Mouse (Mus musculus) liver, adult 2 months (tissue): Measurements from ENCODE around the gene Dok4. TPM values are rescaled to one million over a fixed set of nuclear protein-coding genes. Genes with fewer than 3 reads are reported as not detected.

Experiments
- DNase-seq: peaks from one replicate; pipeline ENCODE4 v3.0.0-alpha.2; 2011; ENCODE audit warnings: low read depth, low spot score; ENCODE audit errors: extremely low read depth
- H3K27ac ChIP-seq: fragments of 200-500 bp; replicated peaks from 2 replicates; pipeline ENCODE4 v1.5.1; 2012; ENCODE audit warnings: low read depth, mild to moderate bottlenecking, control low read depth, inconsistent platforms, low read length; ENCODE audit not compliant: insufficient read depth
- H3K27me3 ChIP-seq: fragments of 200-500 bp; 2 replicates; pipeline ENCODE4 v1.6.1; 2012; ENCODE audit warnings: mild to moderate bottlenecking, moderate library complexity, low read length, inconsistent platforms; ENCODE audit not compliant: control insufficient read depth, insufficient read depth
- H3K36me3 ChIP-seq: fragments of 200-500 bp; 2 replicates; pipeline ENCODE4 v1.6.1; 2012; ENCODE audit warnings: low read length, inconsistent platforms; ENCODE audit not compliant: control insufficient read depth, insufficient read depth
- H3K4me1 ChIP-seq: fragments of 200-500 bp; 2 replicates; pipeline ENCODE4 v1.6.1; 2011; ENCODE audit warnings: low read length; ENCODE audit not compliant: control insufficient read depth, insufficient read depth
- H3K4me3 ChIP-seq: fragments of 200-500 bp; 2 replicates; pipeline ENCODE4 v1.5.1; 2011; ENCODE audit warnings: low read depth, mild to moderate bottlenecking, control low read depth, low read length, moderate library complexity; ENCODE audit not compliant: insufficient read depth
- H3K79me2 ChIP-seq: fragments of 200-500 bp; 2 replicates; pipeline ENCODE4 v1.6.1; 2012; ENCODE audit warnings: inconsistent platforms, mild to moderate bottlenecking, low read length, moderate library complexity; ENCODE audit not compliant: control insufficient read depth, insufficient read depth
- H3K9ac ChIP-seq: fragments of 200-500 bp; 2 replicates; pipeline ENCODE4 v1.6.1; 2012; ENCODE audit warnings: low read depth, mild to moderate bottlenecking, control low read depth, inconsistent platforms, low read length
- CTCF ChIP-seq: fragments of 200-500 bp; IDR thresholded peaks from 2 replicates; pipeline ENCODE4 v1.5.1; 2011; ENCODE audit warnings: low read depth, low read length, control low read depth
- POLR2A ChIP-seq: fragments of 200-500 bp; IDR thresholded peaks from 2 replicates; pipeline ENCODE4 v1.6.1; 2011; ENCODE audit warnings: low read length, control low read depth; ENCODE audit not compliant: insufficient read depth; ENCODE audit errors: extremely low read depth
- WGBS: fragments of 180-500 bp; shearing (Covaris S2); methylation state at CpG from one replicate; pipeline ENCODE4 v1.1.7; 2018; 5-methylcytosine and 5-hydroxymethylcytosine counted together
- polyA plus RNA-seq: library from polyadenylated mRNA; depleted of rRNA; stranded (reverse); fragments of >200 nt; gene quantifications from 2 replicates; pipeline ENCODE4 v1.2.3, GENCODE M21; 2012
- total RNA-seq: library from RNA; depleted of rRNA; stranded (reverse); fragments of >200 nt; gene quantifications from 2 replicates; pipeline ENCODE4 v1.2.3, GENCODE M21; 2014

Gene Dok4
- total and polyA plus RNA-seq, 2 experiments: 0.83 to 1.5 TPM

DNA sequence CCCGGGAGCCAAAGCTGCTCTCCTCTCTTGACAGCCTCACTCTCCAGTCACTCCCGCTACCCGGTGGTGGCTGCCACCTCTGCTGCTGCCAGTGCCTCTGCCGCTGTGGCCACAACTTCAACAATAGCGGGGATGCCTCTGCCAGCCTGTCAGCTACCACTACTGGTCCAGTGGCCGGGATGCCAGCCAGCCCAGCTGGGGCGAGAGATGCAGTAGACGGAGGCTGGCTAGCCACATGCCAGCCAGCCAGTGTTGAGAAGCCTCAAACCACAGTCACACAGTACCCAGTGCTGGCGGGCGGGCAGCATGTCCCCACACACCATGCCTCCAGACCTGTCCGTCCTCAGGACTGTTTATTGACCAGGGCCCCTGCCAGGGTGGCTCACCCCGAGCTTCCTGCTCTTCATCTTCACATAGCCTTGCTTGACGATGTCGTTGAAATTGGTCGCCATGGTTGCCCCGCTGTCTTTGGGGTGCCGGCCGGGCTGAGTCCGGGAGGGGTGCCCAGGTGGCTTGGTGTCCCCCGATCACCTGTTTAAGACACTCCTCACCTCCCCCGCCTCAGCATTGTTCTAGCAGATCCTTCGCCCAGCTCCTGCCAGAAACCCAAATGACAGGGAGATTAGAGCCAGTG lies 5.5 kb downstream of the Dok4 start:
- peak overlapping the region; percentile 42; the same call in 1 of the 2 replicates for H3K9ac ChIP-seq
- peak overlapping the region; percentile 15; the same call in 1 of the 2 replicates for H3K4me3 ChIP-seq
- TF ChIP-seq POLR2A (no peak), CTCF (no peak)

DNA sequence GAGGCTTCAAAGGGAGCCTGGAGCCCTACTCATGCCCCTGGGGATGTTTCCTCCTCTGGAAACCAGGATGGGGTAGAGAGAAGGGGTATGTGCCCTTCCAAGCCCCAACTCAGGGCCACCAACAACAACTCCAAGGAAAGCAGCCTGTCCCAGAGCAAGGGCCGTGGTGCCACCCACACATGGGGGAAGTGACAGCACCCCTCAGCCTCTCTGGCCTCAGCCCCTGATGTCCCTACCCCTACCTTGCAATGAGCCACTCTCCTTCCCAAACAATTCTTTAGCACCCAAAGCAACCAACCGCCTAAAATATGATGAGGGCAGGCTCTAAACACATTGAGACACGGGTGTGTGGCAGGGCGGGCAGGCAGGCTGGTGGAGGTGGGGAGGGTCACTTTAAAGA lies 6.1 kb downstream of the Dok4 start:
- Histone ChIP-seq H3K36me3 (no peaks in the 10 kb centered on the region), H3K27me3 (no peaks in the 10 kb centered on the region; the same call in 1 of the 2 replicates), H3K79me2 (no peaks in the 10 kb centered on the region), H3K4me1 (no peaks in the 10 kb centered on the region; the same call in 1 of the 2 replicates), H3K27ac (no peak overlapping the region), H3K4me3 (no peak overlapping the region), H3K9ac (no peak overlapping the region)
- WGBS: 58% methylated on average over 4 of the region's 4 CpGs
- TF ChIP-seq POLR2A (no peak), CTCF (no peak)
- DNase-seq: no peak

More for the DNA sequence above, 5.5 kb downstream of the Dok4 start:
- Histone ChIP-seq H3K79me2 (no peaks in the 10 kb centered on the region), H3K4me1 (no peaks in the 10 kb centered on the region; the same call in none of the 2 replicates), H3K27me3 (no peaks in the 10 kb centered on the region; the same call in 1 of the 2 replicates), H3K27ac (no peak overlapping the region), H3K36me3 (no peaks in the 10 kb centered on the region)
- 16% methylated on average over 22 of the region's 22 CpGs for WGBS
- no peak for DNase-seq

DNA sequence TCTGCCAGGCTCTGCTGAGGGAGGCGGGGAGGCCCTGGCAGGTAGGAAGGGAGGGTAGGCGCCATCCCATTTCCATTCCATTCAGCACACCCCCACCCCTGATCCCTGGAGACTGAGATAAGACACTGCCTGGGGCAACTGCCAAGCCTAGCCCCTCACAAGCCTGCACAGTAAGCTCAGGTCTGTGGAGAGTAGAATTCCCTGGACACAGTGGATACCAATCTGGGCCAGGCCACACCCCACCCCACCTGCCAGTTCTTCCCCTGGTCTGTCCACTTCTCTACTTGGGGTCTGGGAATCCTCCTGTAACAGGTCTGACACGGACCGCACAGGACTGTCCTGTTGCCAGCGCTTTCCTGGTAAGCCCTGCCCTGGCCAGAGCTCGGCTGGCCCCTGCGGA lies 7.0 kb downstream of the Dok4 start:
- 82% methylated on average over 7 of the region's 7 CpGs for WGBS
- no peaks in the 10 kb centered on the region for H3K79me2 ChIP-seq

DNA sequence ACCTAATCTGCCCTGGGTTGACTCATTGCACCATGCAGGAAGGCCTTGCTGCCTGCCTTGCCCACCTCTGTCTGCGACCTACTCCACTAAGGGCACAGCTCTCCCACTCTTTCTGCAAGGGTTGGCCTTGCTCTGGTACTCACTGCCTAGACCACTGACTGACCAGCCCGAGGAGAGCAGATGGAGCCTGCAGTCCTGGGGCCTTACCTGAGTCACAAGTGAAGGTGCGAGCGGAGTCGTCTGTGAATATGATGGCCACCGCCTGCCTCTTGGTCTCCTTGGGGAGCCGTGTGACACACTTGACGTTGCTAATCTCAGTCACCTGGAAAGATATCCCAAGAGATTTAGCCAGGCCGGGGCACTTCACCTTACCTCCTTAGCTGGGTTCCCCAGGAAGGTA lies 9.2 kb downstream of the Dok4 start:
- Histone ChIP-seq H3K79me2 (no peaks in the 10 kb centered on the region), H3K9ac (no peak overlapping the region), H3K36me3 (peaks cover 7% of the 10 kb centered on the region), H3K4me3 (no peak overlapping the region), H3K4me1 (no peaks in the 10 kb centered on the region; the same call in 1 of the 2 replicates), H3K27ac (no peak overlapping the region), H3K27me3 (no peaks in the 10 kb centered on the region; the same call in 1 of the 2 replicates)
- WGBS: 89% methylated on average over 9 of the region's 9 CpGs
- DNase-seq: no peak
- TF ChIP-seq POLR2A: no peak
- TF ChIP-seq CTCF: no peak

More for the DNA sequence above, 7.0 kb downstream of the Dok4 start:
- no peaks in the 10 kb centered on the region for H3K36me3 ChIP-seq
- no peak overlapping the region for H3K9ac ChIP-seq
- no peaks in the 10 kb centered on the region; the same call in 1 of the 2 replicates for H3K27me3 ChIP-seq
- H3K4me1 ChIP-seq: no peaks in the 10 kb centered on the region; the same call in 1 of the 2 replicates
- no peak for DNase-seq
- no peak overlapping the region for H3K4me3 ChIP-seq
- no peak for TF ChIP-seq CTCF
- TF ChIP-seq POLR2A: no peak
- H3K27ac ChIP-seq: no peak overlapping the region

DNA sequence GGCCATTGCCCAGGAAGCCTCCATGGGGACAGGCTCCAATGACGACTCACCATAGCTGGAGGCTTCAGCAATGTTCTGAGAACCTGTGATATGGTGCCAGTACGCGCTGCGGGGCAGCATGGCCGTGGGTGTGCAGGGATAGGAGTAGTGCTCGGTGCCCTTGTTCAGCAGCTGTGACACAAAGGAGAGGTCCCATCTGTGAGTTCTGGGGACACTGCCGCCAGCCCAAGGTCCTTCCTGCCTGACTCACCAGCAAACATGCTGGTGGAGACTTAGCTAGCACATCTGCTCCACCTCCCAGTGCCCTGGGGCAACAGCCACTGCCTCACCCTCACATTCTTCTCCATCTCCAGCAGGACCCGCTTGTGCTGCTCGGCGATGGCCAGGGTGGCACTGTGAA lies 10.8 kb downstream of the Dok4 start:
- H3K79me2 ChIP-seq: no peaks in the 10 kb centered on the region
- H3K4me1 ChIP-seq: no peaks in the 10 kb centered on the region
- no peak overlapping the region for H3K27ac ChIP-seq
- no peaks in the 10 kb centered on the region for H3K27me3 ChIP-seq
- DNase-seq: no peak
- H3K9ac ChIP-seq: no peak overlapping the region
- H3K36me3 ChIP-seq: peaks cover 11% of the 10 kb centered on the region
- WGBS: 79% methylated on average over 10 of the region's 10 CpGs
- H3K4me3 ChIP-seq: no peak overlapping the region
- TF ChIP-seq POLR2A: no peak
- no peak for TF ChIP-seq CTCF

DNA sequence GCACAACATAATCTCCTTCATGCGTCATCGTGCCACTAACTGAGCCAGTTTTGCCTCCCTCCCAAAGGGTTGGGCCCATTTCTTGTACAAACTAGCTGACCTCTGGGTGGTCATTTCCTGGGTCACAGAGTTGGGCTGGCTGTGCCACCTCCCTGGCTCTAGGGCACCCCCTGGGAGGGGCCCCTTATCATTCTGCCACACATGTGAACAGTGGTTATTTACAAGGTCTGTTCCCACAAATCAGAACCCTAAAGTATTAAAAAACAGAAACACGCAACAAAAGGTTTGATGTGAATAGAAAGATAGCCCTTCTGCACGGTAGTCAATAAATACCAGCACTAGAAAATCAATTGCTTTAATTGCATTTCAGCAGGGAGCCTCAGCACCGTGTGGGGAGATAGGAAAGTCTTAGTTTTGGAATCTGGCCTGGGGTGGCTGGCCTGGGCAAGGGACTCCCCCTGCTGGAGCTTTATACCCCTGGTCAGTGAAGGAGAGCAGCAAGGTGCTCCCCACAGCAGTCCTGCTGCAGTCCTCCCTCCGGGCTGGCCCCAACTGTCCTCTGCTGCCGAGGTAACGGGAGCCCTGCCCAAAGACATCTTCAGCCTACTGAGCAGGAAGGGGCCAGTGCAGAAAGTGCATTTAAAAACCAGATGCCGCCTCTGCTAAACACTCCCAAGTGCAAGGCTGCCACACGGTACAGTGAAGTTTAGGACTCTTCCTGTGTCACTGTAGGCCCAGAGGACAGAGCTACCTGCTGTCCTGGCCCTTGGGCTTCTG lies 12.0 kb downstream of the Dok4 start:
- H3K27me3 ChIP-seq: no peaks in the 10 kb centered on the region
- H3K4me1 ChIP-seq: no peaks in the 10 kb centered on the region
- no peak overlapping the region for H3K4me3 ChIP-seq
- 70% methylated on average over 10 of the region's 10 CpGs for WGBS
- DNase-seq: no peak
- no peak overlapping the region for H3K27ac ChIP-seq
- no peaks in the 10 kb centered on the region for H3K79me2 ChIP-seq
- H3K36me3 ChIP-seq: peaks cover 11% of the 10 kb centered on the region
- no peak overlapping the region for H3K9ac ChIP-seq
- TF ChIP-seq CTCF: no peak
